Mouse (Mus musculus): ENCODE measurements around the gene Zbtb18.
"Not testable (repeated sequence)": the region's sequence is repeated elsewhere in the genome, so short reads cannot be mapped to it uniquely, and the experiment has no call there.

Gene Zbtb18

GRCm38 (mm10) chr1:177447541-177448111 lies 5.5 kb downstream of the Zbtb18 start:
- no peak for ATAC-seq (ENCODE audit: low TSS enrichment)

- ATAC-seq (ENCODE audit: low TSS enrichment) = no peak
Observed at GRCm38 (mm10) chr1:177448121-177448561, 6.0 kb downstream of the Zbtb18 start.

GRCm38 (mm10) chr1:177448921-177449320 lies 6.8 kb downstream of the Zbtb18 start:
- ATAC-seq (ENCODE audit: low TSS enrichment) = no peak

- ATAC-seq (ENCODE audit: low TSS enrichment) = not testable (repeated sequence)
Observed at GRCm38 (mm10) chr1:177449857-177450256, 7.7 kb downstream of the Zbtb18 start.

- ATAC-seq (ENCODE audit: low TSS enrichment) = no peak
Observed at GRCm38 (mm10) chr1:177451041-177451440, 8.9 kb downstream of the Zbtb18 start.

GRCm38 (mm10) chr1:177451991-177452431 lies 9.9 kb downstream of the Zbtb18 start:
- no peak for ATAC-seq (ENCODE audit: low TSS enrichment)

GRCm38 (mm10) chr1:177452987-177453386 lies 10.8 kb downstream of the Zbtb18 start:
- no peak for ATAC-seq (ENCODE audit: low TSS enrichment)

- ATAC-seq (ENCODE audit: low TSS enrichment) = no peak
Observed at GRCm38 (mm10) chr1:177453806-177454205, 11.7 kb downstream of the Zbtb18 start.

- no peak for ATAC-seq (ENCODE audit: low TSS enrichment)
Observed at GRCm38 (mm10) chr1:177454492-177454891, 12.3 kb downstream of the Zbtb18 start.

GRCm38 (mm10) chr1:177455466-177455865 lies 13.3 kb downstream of the Zbtb18 start:
- ATAC-seq (ENCODE audit: low TSS enrichment) = 0 out of 2 replicates have a peak, but pooled peaks have one; percentile 14

GRCm38 (mm10) chr1:177456208-177456607 lies 14.1 kb downstream of the Zbtb18 start:
- ATAC-seq (ENCODE audit: low TSS enrichment) = no peak

- ATAC-seq (ENCODE audit: low TSS enrichment) = peak; percentile 53
Observed at GRCm38 (mm10) chr1:177456772-177457171, 14.6 kb downstream of the Zbtb18 start.

- ATAC-seq (ENCODE audit: low TSS enrichment) = no peak
Observed at GRCm38 (mm10) chr1:177457981-177458380, 15.8 kb downstream of the Zbtb18 start.

GRCm38 (mm10) chr1:177458456-177459389 lies 16.6 kb downstream of the Zbtb18 start:
- ATAC-seq (ENCODE audit: low TSS enrichment) = no peak

- no peak for ATAC-seq (ENCODE audit: low TSS enrichment)
Observed at GRCm38 (mm10) chr1:177459536-177459935, 17.4 kb downstream of the Zbtb18 start.

- no peak for ATAC-seq (ENCODE audit: low TSS enrichment)
Observed at GRCm38 (mm10) chr1:177467150-177467549, 25.0 kb downstream of the Zbtb18 start.

GRCm38 (mm10) chr1:177468436-177468835 lies 26.3 kb downstream of the Zbtb18 start:
- peak; percentile 71 for ATAC-seq (ENCODE audit: low TSS enrichment)

- ATAC-seq (ENCODE audit: low TSS enrichment) = peak; percentile 39
Observed at GRCm38 (mm10) chr1:177470091-177470490, 27.9 kb downstream of the Zbtb18 start.

GRCm38 (mm10) chr1:177470951-177471350 lies 28.8 kb downstream of the Zbtb18 start:
- no peak for ATAC-seq (ENCODE audit: low TSS enrichment)

GRCm38 (mm10) chr1:177475542-177476197 lies 33.5 kb downstream of the Zbtb18 start:
- no peak for ATAC-seq (ENCODE audit: low TSS enrichment)

GRCm38 (mm10) chr1:177478578-177478977 lies 36.4 kb downstream of the Zbtb18 start:
- no peak for ATAC-seq (ENCODE audit: low TSS enrichment)

GRCm38 (mm10) chr1:177479356-177480004 lies 37.3 kb downstream of the Zbtb18 start:
- ATAC-seq (ENCODE audit: low TSS enrichment) = peak; percentile 27
